Mouse (Mus musculus) liver, embryonic 14.5 days (tissue): Measurements from ENCODE around the gene Hsp90aa1. TPM values are rescaled to one million over a fixed set of nuclear protein-coding genes. Genes with fewer than 3 reads are reported as not detected.
"Not testable (repeated sequence)": the region's sequence is repeated elsewhere in the genome, so short reads cannot be mapped to it uniquely, and the experiment has no call there.

Experiments used
- ATAC-seq: fragments of 200-750 bp; cut with Nextera tagmentation; 2 replicates; pipeline ENCODE4 v1.8.0; 2017; ENCODE audit warnings: moderate number of reproducible peaks, mild to moderate bottlenecking, moderate library complexity; ENCODE audit not compliant: insufficient read depth
- DNase-seq, 3 experiments: peaks; one replicate each; pipeline ENCODE4 v3.0.0-alpha.2; 2012 to 2013; ENCODE audit warnings: low read depth in 3 of 3, low spot score in 3 of 3
- H3K27ac ChIP-seq: fragments of 300-500 bp; sonication (generic); 2 replicates; pipeline ENCODE4 v1.5.1; 2014; ENCODE audit warnings: moderate library complexity, mild to moderate bottlenecking, control low read depth, inconsistent platforms
- H3K27me3 ChIP-seq: fragments of 300-500 bp; sonication (generic); 2 replicates; pipeline ENCODE4 v1.6.1; 2014; ENCODE audit warnings: mild to moderate bottlenecking, low read length, moderate library complexity; ENCODE audit not compliant: control insufficient read depth, insufficient read depth
- H3K36me3 ChIP-seq: fragments of 300-500 bp; sonication (generic); replicated peaks from 2 replicates; pipeline ENCODE4 v1.6.1; 2014; ENCODE audit warnings: low read depth; ENCODE audit not compliant: control insufficient read depth, insufficient read depth
- H3K4me1 ChIP-seq, 2 experiments: fragments of 200-500 bp in 1 of 2; fragments of 300-500 bp in 1 of 2; sonication (generic) in 1 of 2; replicated peaks; 2 replicates each; pipeline ENCODE4 v1.6.1; 2012 to 2014; ENCODE audit warnings: antibody characterized with exemption in 1 of 2, inconsistent platforms in 1 of 2, low read length in 1 of 2; ENCODE audit not compliant: control insufficient read depth in 2 of 2, insufficient read depth in 2 of 2
- H3K4me2 ChIP-seq: fragments of 300-500 bp; sonication (generic); 2 replicates; pipeline ENCODE4 v1.6.1; 2014; ENCODE audit warnings: low read depth, mild to moderate bottlenecking, control low read depth, moderate library complexity
- H3K4me3 ChIP-seq, 2 experiments: fragments of 200-500 bp in 1 of 2; fragments of 300-500 bp in 1 of 2; sonication (generic) in 1 of 2; 2 replicates each; pipeline ENCODE4 v1.5.1; 2012 to 2014; ENCODE audit warnings: low read depth in 2 of 2, low read length in 2 of 2, mild to moderate bottlenecking in 2 of 2, control low read depth in 1 of 2, inconsistent platforms in 1 of 2, moderate library complexity in 1 of 2; ENCODE audit not compliant: insufficient read depth in 1 of 2
- H3K9ac ChIP-seq: fragments of 300-500 bp; sonication (generic); replicated peaks from 2 replicates; pipeline ENCODE4 v1.6.1; 2014; ENCODE audit warnings: mild to moderate bottlenecking, control low read depth, moderate library complexity
- H3K9me3 ChIP-seq: fragments of 300-500 bp; sonication (generic); 2 replicates; pipeline ENCODE4 v1.6.1; 2016; ENCODE audit warnings: low read length, mixed read lengths; ENCODE audit not compliant: control insufficient read depth
- CTCF ChIP-seq: IDR thresholded peaks from 2 replicates; pipeline ENCODE4 v1.5.1; 2016; ENCODE audit warnings: antibody characterized with exemption, low read depth, control low read depth
- EP300 ChIP-seq: IDR thresholded peaks from 2 replicates; pipeline ENCODE4 v1.6.1; 2016; ENCODE audit warnings: antibody characterized with exemption, low read depth
- WGBS: fragments of 180-500 bp; shearing (Covaris S2); extraction: QIAGEN DNeasy Blood & Tissue Kit; methylation state at CpG from one replicate; pipeline ENCODE4 v1.1.7; 2014; ENCODE audit not compliant: insufficient replicate concordance; 5-methylcytosine and 5-hydroxymethylcytosine counted together
- polyA plus RNA-seq, 2 experiments: library from polyadenylated mRNA; depleted of rRNA in 1 of 2; stranded (reverse) in 1 of 2; unstranded in 1 of 2; fragments of >200 nt; fragmentation: Nextera tagmentation in 1 of 2; extraction: Ambion mirVana in 1 of 2; gene quantifications; 2 replicates each; pipeline versions ENCODE4 v1.2.1 to v1.2.3; 2012 to 2014

Hsp90aa1 gene
- polyA plus RNA-seq, 2 experiments, result 161 to 653 TPM

DNA sequence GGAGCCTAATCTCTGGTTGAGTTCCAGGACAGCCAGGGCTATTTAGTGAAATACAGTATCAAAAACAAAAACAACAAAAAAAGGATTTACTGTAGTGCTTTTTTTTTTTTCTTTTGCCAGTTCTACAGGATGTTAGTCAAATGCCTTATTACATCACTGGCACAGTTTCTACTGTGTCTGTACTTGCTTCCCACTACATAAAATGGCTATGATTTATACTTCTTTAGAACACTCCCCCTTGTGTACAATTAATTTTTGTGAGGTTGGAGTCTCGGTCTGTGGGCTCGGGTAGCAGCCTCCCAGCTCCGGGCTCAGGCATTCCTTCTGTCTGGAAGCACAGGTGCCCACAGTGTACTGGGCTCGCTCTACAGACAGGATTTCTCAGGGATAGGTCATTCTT is 34.1 kb upstream of the Hsp90aa1 start:
- Histone ChIP-seq H3K4me3 (peak overlapping the region in 1 of 2 experiments; percentile 100; a peak in 2 of 4 replicates), H3K9ac (no peak overlapping the region; the same call in 1 of the 2 replicates)
- 13% methylated on average over 4 of the region's 4 CpGs for WGBS

DNA sequence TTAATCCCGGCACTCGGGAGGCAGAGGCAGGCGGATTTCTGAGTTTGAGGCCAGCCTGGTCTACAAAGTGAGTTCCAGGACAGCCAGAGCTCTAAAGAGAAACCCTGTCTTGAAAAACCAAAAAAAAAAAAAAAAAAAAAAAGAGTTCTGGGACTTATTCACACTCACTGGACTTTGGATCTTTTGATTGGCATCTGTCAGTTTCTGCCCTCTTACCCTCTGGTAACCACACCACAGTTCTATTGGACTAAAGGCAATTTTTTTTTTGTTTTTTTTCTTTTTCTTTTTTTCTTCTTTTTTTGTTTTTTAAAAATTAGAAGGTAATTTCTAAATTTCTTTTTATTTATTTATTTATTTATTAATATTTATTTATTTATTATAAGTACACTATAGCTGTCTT is 30.7 kb upstream of the Hsp90aa1 start:
- not testable (repeated sequence) for H3K27me3 ChIP-seq, ATAC-seq, H3K4me2 ChIP-seq, H3K9me3 ChIP-seq, H3K4me1 ChIP-seq, H3K27ac ChIP-seq, DNase-seq, H3K4me3 ChIP-seq, H3K9ac ChIP-seq, H3K36me3 ChIP-seq
- 83% methylated on average over 3 of the region's 3 CpGs for WGBS

More for the DNA sequence above, 34.1 kb upstream of the Hsp90aa1 start:
- H3K36me3 ChIP-seq, result no peaks in the 10 kb centered on the region
- H3K27me3 ChIP-seq, result peaks cover 3% of the 10 kb centered on the region
- no peak overlapping the region for H3K27ac ChIP-seq
- peak overlapping the region; percentile 92 for H3K4me2 ChIP-seq
- H3K4me1 ChIP-seq, result peaks cover 9 to 13% of the 10 kb centered on the region in 2 experiments
- H3K9me3 ChIP-seq, result no peaks in the 10 kb centered on the region
- DNase-seq (no peak), ATAC-seq (no peak)
- no peak for TF ChIP-seq EP300
- TF ChIP-seq CTCF, result no peak

DNA sequence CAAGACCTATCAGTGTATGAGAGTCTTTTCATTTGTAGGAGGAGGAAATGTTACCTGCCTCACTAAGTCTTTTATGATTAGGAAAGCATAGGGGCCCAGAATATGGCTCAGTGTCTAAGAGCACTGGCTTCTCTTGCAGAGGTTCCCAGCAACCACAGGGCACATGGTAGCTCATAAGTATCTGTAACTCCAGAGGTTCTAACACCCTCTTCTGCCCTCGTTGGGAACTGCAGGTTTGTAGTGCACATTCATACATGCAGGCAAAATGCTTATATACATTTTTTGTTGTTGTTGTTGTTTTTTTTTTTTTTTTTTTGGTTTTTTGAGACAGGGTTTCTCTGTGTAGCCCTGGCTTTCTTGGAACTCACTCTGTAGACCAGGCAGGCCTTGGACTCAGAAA is 23.9 kb upstream of the Hsp90aa1 start:
- H3K4me2 ChIP-seq, result no peak overlapping the region
- 33% methylated on average over 1 of the region's 1 CpGs for WGBS
- DNase-seq, result no peak
- TF ChIP-seq EP300 (no peak), CTCF (no peak)
- H3K36me3 ChIP-seq, result no peaks in the 10 kb centered on the region
- no peak overlapping the region for H3K27ac ChIP-seq
- H3K4me3 ChIP-seq, result no peak overlapping the region
- no peaks in the 10 kb centered on the region for H3K9me3 ChIP-seq
- no peak for ATAC-seq
- H3K27me3 ChIP-seq, result no peaks in the 10 kb centered on the region
- 0 out of 4 replicates have a peak, but pooled peaks cover 0 to 4% of the 10 kb centered on the region in 2 experiments for H3K4me1 ChIP-seq
- no peak overlapping the region for H3K9ac ChIP-seq

DNA sequence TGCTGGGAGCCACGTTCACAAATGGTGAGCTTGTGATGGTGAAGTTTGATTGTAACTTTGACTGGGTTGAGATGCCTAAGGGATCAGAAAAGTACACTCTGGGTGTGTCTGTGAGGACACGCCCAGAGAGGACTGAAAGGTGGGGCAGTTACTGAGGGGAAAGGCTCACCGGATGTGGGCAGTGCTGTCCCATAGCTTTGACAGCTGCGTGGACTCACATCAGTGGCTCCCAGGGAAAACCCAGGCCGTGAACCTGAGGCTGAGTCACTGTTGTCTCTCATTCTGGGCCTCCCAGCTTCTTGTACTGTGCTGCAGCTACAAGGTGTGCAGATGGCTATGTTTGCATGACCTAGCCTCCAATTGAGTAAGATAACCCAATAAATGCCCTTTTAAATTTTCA is 23.0 kb upstream of the Hsp90aa1 start:
- Histone ChIP-seq H3K4me1 (0 out of 4 replicates have a peak, but pooled peaks cover 0 to 4% of the 10 kb centered on the region in 2 experiments), H3K4me3 (no peak overlapping the region), H3K36me3 (no peaks in the 10 kb centered on the region), H3K9ac (no peak overlapping the region), H3K9me3 (no peaks in the 10 kb centered on the region), H3K4me2 (no peak overlapping the region), H3K27ac (no peak overlapping the region), H3K27me3 (peaks cover 2% of the 10 kb centered on the region; the same call in 1 of the 2 replicates)
- TF ChIP-seq CTCF (no peak), EP300 (no peak)
- WGBS, result 48% methylated on average over 5 of the region's 5 CpGs
- no peak for DNase-seq
- no peak for ATAC-seq

DNA sequence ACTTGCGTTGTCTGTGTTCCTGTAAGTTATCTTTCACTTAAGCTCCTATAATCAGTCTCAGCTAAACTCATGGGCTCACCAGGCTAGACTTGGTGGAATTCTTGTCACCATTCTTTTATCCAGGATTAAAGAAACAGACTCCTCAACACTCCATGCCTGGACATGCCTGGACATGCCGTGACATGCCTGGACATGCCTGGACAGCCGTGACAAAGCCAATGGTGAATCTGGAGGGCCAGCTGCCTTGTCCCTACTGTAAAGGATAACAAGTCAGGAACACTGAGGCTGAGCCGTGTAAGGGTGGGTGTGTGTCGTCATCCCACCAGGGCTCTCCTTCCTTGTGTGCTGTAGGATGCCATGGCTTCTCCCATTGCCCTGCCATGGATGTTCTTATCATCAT is 22.5 kb upstream of the Hsp90aa1 start:
- Histone ChIP-seq H3K36me3 (no peaks in the 10 kb centered on the region), H3K9ac (no peak overlapping the region), H3K4me2 (no peak overlapping the region), H3K4me3 (no peak overlapping the region), H3K27ac (no peak overlapping the region), H3K4me1 (0 out of 4 replicates have a peak, but pooled peaks cover 0 to 4% of the 10 kb centered on the region in 2 experiments), H3K27me3 (peaks cover 6% of the 10 kb centered on the region), H3K9me3 (no peaks in the 10 kb centered on the region)
- DNase-seq (no peak), ATAC-seq (no peak)
- TF ChIP-seq EP300, result no peak
- TF ChIP-seq CTCF, result no peak
- WGBS, result 80% methylated on average over 5 of the region's 5 CpGs
